Mouse (Mus musculus) G1E (cell line): ENCODE results near the gene Polr2f. TPM values are rescaled to one million over a fixed set of nuclear protein-coding genes. Genes with fewer than 3 reads are reported as not detected.

Experiments
- ATAC-seq: 2 replicates; pipeline ENCODE4 v1.8.0; 2016; ENCODE audit warnings: mild to moderate bottlenecking; ENCODE audit not compliant: insufficient number of reproducible peaks, poor library complexity, low FRiP score, severe bottlenecking; ENCODE audit errors: extremely low read depth
- DNase-seq: peaks from one replicate; pipeline ENCODE4 v3.0.0; 2012; ENCODE audit warnings: low spot score
- H3K27me3 ChIP-seq: 2 replicates; pipeline ENCODE4 v1.6.1; 2012; ENCODE audit warnings: mild to moderate bottlenecking, low read length, inconsistent platforms; ENCODE audit not compliant: insufficient read depth
- H3K36me3 ChIP-seq: replicated peaks from 2 replicates; pipeline ENCODE3; 2012; ENCODE audit warnings: mild to moderate bottlenecking, inconsistent platforms
- H3K4me1 ChIP-seq: 2 replicates; pipeline ENCODE4 v1.6.1; 2012; ENCODE audit warnings: low read depth, low read length, inconsistent platforms, mixed read lengths; ENCODE audit not compliant: insufficient read depth
- H3K4me3 ChIP-seq: 2 replicates; pipeline ENCODE4 v1.5.1; 2012; ENCODE audit warnings: low read depth, mild to moderate bottlenecking, inconsistent platforms, low read length, moderate library complexity, mixed read lengths
- H3K9me3 ChIP-seq: replicated peaks from 2 replicates; pipeline ENCODE4 v1.6.1; 2012; ENCODE audit warnings: inconsistent platforms
- CTCF ChIP-seq: IDR thresholded peaks from 2 replicates; pipeline ENCODE4 v1.5.1; 2012; ENCODE audit warnings: low read depth, low read length, inconsistent platforms, mixed read lengths
- GATA1 ChIP-seq: IDR thresholded peaks from 2 replicates; pipeline ENCODE4 v1.6.1; 2012; ENCODE audit warnings: borderline replicate concordance, low read length, inconsistent platforms, mixed read lengths
- GATA2 ChIP-seq: IDR thresholded peaks from 2 replicates; pipeline ENCODE4 v1.6.1; 2012; ENCODE audit warnings: low read depth, low read length, inconsistent platforms, borderline replicate concordance
- POLR2AphosphoS5 ChIP-seq: IDR thresholded peaks from 2 replicates; pipeline ENCODE4 v1.6.1; 2012; ENCODE audit warnings: low read depth, low read length, inconsistent platforms; ENCODE audit not compliant: insufficient replicate concordance
- TAL1 ChIP-seq: conservative IDR thresholded peaks from 2 replicates; pipeline ENCODE4 v1.6.1; 2012; ENCODE audit warnings: low read depth, low read length, inconsistent platforms, mixed read lengths
- polyA plus RNA-seq: library from polyadenylated mRNA; stranded (reverse); fragments of >175 nt; gene quantifications from 2 replicates; pipeline ENCODE4 v1.2.3, GENCODE M21; 2012
- total RNA-seq, 2 experiments: library from RNA; stranded (forward) in 1 of 2; stranded (reverse) in 1 of 2; fragments of 200-1000 nt in 1 of 2; fragments of >200 nt in 1 of 2; fragmentation: Nextera tagmentation in 1 of 2; gene quantifications; 2 replicates each; pipeline ENCODE4 v1.2.3; 2014 to 2017

Polr2f gene
- total and polyA plus RNA-seq, 3 experiments: 97.0 to 266 (median 143) TPM

DNA sequence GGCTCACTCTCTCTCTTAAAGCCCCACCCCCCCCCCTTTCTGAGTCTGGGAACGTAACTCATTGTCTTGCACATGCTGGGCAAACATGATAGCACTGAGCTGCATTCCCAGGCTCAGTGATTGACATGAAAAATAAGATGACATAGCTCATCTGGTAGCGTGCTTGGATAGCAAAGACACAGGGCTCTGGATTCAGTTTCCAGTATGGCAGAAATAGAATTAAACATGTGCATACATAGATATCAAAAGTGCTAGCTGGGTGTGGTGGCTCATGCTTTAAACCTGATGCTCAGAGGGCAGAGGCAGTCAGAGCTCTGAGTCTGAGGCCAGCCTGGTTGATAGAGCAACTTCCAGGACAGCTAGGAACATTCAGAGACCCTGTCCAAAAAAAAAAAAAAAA is 35.0 kb upstream of the Polr2f start:
- TF ChIP-seq TAL1 (no peak), GATA2 (no peak), GATA1 (no peak), CTCF (no peak), POLR2AphosphoS5 (no peak)
- no peak overlapping the region for H3K4me3 ChIP-seq
- H3K4me1 ChIP-seq: peaks cover 36% of the 10 kb centered on the region
- no peaks in the 10 kb centered on the region for H3K9me3 ChIP-seq
- H3K36me3 ChIP-seq: peaks cover 2% of the 10 kb centered on the region
- ATAC-seq (no peak), DNase-seq (no peak)
- peaks cover 60% of the 10 kb centered on the region for H3K27me3 ChIP-seq

DNA sequence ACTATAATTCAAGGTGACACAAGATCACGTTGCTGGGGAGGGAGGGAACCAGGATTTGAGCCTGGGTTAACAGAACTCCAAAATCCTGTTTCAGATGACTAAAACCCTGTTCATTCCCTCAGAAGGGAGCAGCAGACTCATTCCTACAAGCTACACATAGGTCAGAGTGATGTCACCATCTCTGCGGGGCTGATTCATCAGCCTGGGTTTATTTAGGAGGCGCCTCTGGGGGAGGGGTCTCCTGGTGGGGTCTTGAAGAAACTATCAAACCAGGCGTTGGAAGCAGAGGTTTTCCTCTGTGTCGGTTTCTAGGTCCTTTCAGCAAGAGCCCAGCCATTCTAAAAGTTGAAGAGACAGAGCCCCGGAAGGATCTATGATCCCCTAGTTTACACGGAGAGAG is 32.8 kb upstream of the Polr2f start:
- Histone ChIP-seq H3K36me3 (peaks cover 15% of the 10 kb centered on the region), H3K4me1 (peaks cover 36% of the 10 kb centered on the region), H3K9me3 (no peaks in the 10 kb centered on the region), H3K27me3 (peaks cover 50% of the 10 kb centered on the region), H3K4me3 (no peak overlapping the region)
- TF ChIP-seq TAL1: no peak
- no peak for TF ChIP-seq GATA2
- no peak for TF ChIP-seq POLR2AphosphoS5
- TF ChIP-seq GATA1: no peak
- no peak for TF ChIP-seq CTCF
- ATAC-seq (no peak), DNase-seq (no peak)

DNA sequence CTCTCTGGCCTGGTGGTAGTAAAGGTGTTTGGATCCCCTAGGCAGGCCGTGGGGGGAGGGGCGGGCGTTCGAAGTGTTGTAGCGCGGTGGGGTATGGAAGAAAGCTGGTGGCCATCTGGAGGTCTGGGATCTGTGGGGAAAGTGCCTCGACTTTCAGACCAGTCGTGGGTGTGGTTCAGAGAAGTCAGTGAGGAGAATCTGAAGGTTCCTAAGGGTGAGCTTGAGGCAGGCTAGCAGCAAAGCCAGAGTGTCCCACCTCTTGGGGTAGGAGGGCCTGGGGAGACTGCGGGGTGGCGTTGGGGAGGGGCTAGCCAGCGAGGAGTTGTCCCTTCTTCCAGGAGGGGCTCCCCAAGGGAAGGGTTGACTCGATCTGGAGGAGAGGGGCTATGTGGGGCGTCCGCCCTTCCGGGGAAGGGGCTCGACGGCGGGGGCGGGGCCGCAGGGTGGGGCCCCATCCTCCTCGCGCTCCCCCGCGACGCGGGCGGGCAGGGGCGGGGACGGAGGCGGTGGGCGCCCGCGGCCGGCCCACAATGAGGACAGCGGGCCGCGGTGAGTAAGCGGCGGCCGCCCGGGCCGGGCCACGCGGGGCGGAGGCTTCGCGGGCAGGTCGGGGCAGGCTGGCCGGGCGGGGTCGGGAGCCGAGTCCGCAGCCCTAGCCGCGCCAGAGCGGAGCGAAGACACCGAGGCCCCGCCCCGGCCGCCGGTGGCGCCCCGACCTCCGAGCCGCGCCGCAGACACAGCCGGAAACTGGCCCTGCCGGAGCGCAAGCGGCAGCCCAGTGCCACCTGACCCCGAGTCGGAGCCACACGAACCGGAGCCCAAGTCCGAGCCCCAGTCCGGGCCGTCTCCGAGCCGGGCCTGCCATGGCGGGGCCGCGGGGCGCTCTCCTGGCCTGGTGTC is 32.1 kb upstream of the Polr2f start, which contains the start of gene Micall1:
TSS of gene Micall1 (plus strand) at position 478 of the 900 bp plus-strand sequence.
- DNase-seq (peak; percentile 77), ATAC-seq (peak; percentile 4; the same call in 1 of the 2 replicates)
- Histone ChIP-seq H3K4me1 (peaks cover 36% of the 10 kb centered on the region), H3K4me3 (peak within 1 kb of the TSS; percentile 80), H3K9me3 (no peaks in the 10 kb centered on the region), H3K36me3 (peaks cover 16% of the 10 kb centered on the region), H3K27me3 (peaks cover 45% of the 10 kb centered on the region)
- TF ChIP-seq TAL1 (no peak), CTCF (no peak), POLR2AphosphoS5 (no peak), GATA2 (no peak), GATA1 (no peak)

DNA sequence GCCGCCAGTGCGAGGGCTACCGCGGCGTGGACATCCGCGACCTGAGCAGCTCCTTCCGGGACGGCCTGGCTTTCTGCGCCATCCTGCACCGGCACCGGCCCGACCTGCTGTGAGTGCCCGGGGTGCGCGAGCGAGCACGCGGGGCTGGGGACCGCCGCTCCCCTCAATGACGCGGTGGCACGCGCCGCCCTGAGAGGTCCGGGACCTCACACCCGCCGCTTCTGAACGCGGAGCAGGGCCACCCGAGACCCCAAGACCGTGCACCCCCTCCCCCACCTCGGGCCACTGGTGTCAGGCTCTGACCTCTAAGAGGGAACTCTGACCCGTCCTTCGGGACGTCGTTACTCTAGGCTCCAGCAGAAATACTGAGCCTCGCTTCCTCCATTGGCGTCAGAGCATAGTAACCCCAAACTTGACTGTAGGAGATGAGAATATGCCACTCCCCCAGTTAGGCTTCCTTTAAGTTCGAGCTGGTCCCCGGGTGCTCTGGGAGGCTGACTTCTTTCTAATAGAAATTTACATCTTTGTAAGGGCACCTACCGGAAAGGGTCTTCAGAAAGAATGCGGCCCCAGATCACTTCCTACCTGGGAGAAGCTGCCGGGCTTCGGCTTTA is 31.4 kb upstream of the Polr2f start:
- Histone ChIP-seq H3K4me1 (peaks cover 36% of the 10 kb centered on the region), H3K4me3 (peak overlapping the region; percentile 80), H3K27me3 (peaks cover 42% of the 10 kb centered on the region), H3K9me3 (no peaks in the 10 kb centered on the region), H3K36me3 (peaks cover 21% of the 10 kb centered on the region)
- ATAC-seq (no peak; the same call in 1 of the 2 replicates), DNase-seq (peak; percentile 44)
- no peak for TF ChIP-seq GATA1

DNA sequence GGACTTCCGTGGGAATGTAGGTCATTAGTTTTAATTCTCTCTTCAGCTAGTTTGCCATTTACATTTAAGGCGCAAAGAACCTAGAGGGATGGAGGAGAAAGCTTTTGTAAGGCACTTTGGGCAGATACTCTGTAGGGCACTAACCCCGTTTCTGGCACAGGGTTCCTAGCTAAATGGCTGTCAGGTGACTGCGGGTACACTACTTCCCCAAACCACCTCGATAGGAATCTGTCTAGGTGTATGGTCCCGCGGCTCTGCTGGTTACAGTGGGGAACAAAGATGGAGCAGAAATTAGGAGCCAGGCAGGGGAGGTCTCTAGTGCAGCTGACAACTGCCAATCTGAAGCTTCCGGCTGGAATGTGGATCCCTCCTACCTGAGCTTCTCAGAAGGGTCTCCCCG is 30.8 kb upstream of the Polr2f start:
- H3K4me1 ChIP-seq: peaks cover 35% of the 10 kb centered on the region
- H3K27me3 ChIP-seq: peaks cover 38% of the 10 kb centered on the region
- no peaks in the 10 kb centered on the region for H3K9me3 ChIP-seq
- DNase-seq: peak; percentile 33
- peak overlapping the region; percentile 19; the same call in 1 of the 2 replicates for H3K4me3 ChIP-seq
- H3K36me3 ChIP-seq: peaks cover 27% of the 10 kb centered on the region
- TF ChIP-seq TAL1: no peak
- TF ChIP-seq CTCF: no peak
- TF ChIP-seq GATA2: no peak
- no peak for TF ChIP-seq POLR2AphosphoS5
- TF ChIP-seq GATA1: no peak
- ATAC-seq: no peak

DNA sequence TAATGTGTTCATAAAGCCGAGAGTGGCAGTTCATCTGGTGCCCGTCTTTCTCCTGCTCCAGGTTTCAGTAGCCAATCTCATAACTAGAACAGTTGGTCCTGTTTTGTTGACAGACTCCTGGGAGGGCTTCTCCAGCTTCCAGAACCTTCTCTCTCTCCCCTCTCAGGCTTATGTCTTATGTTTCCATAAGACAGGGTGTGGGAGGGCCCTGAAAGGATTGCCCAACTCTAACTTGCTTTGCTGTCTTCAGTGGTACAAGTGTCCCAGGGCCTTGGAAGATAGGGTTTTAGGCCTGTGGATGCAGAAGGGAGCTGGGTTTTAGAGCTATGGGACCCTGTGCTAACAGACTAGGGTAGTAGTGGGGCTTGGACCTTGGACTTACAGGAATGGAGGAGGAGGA is 30.3 kb upstream of the Polr2f start:
- Histone ChIP-seq H3K9me3 (no peaks in the 10 kb centered on the region), H3K4me1 (peaks cover 34% of the 10 kb centered on the region), H3K4me3 (no peak overlapping the region), H3K27me3 (peaks cover 36% of the 10 kb centered on the region), H3K36me3 (peaks cover 32% of the 10 kb centered on the region)
- no peak for TF ChIP-seq POLR2AphosphoS5
- TF ChIP-seq GATA2: no peak
- TF ChIP-seq CTCF: no peak
- TF ChIP-seq TAL1: no peak
- no peak for TF ChIP-seq GATA1
- no peak for DNase-seq
- no peak for ATAC-seq
